Mouse (Mus musculus) cerebellum, adult 2 months (tissue): ENCODE results near the gene Ndel1.

Source experiments
- CTCF ChIP-seq: fragments of 200-500 bp; IDR thresholded peaks from 2 replicates; pipeline ENCODE4 v1.5.1; 2011; ENCODE audit warnings: low read depth, mild to moderate bottlenecking, control low read depth, low read length, moderate library complexity, borderline replicate concordance; ENCODE audit not compliant: insufficient read depth
- POLR2A ChIP-seq: fragments of 200-500 bp; IDR thresholded peaks from 2 replicates; pipeline ENCODE4 v1.6.1; 2011; ENCODE audit warnings: low read length, control low read depth, borderline replicate concordance; ENCODE audit not compliant: insufficient read depth

- TF ChIP-seq CTCF (no peak), POLR2A (no peak)
These were observed 73.4 kb downstream of the Ndel1 start for GRCm38 (mm10) chr11:68798258-68798657.
